In the genomic region with DNA sequence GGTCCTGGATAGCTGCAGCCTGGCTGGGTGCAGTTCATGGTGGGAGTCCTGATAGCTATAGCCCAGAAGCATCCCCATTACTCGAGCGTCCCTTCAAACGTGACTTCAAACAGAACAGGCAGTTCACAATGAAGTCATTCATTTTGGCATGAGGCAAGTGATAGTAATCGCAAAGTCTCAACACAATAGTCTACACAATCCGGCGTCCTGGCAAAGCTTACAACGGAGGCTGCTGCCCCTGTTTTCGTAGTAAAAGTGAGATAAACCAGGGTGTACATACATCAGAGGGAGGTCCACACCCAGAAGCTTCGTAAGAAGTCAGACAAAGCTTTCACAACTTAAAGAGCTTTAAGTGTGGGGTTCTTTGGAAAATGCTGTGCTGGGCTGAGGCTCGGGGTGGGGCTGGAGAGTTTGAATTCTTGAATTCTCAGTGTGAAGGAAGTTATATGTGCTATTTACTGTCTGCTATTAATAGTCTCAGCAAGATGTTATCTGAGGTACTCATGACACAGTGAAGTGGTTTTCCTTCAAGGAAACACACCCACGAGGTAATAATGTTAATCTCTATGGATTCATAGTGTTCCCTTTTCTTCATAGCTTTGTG, we compare ENCODE assay signal across 18 mouse cellular contexts.
DNase-seq lines count a peak whose midpoint lies in the region; ATAC-seq lines count a peak whose summit lies in the region.
"Had no signal": no experiment of that assay in that cellular context is flagged by ENCODE, and none has a peak within 500 bp of the region (broad histone marks: within the 10 kb centered on the region; RNA-seq: fewer than 3 reads in every experiment).

No protein-coding gene starts in this region.

- H3K27ac ChIP-seq in heart, embryonic 10.5 days, result peak overlapping the region; percentile 53
- peak overlapping the region; percentile 35; the same call in 1 of the 2 replicates for H3K27ac ChIP-seq in heart, embryonic 15.5 days
- H3K27ac ChIP-seq: forebrain, embryonic 13.5 days; hindbrain, embryonic 14.5 days; limb, embryonic 13.5 days had no signal

- WGBS in heart, embryonic 10.5 days, result 34% methylated on average over 11 of the region's 11 CpGs
- 16% methylated on average over 11 of the region's 11 CpGs for WGBS in heart, embryonic 15.5 days

- no peaks in the 10 kb centered on the region for H3K27me3 ChIP-seq in heart, embryonic 10.5 days (ENCODE audit: insufficient read depth, poor library complexity, severe bottlenecking)
- no peaks in the 10 kb centered on the region for H3K27me3 ChIP-seq in heart, embryonic 15.5 days
- H3K27me3 ChIP-seq: forebrain, embryonic 13.5 days; limb, embryonic 13.5 days had no signal

- 0 out of 2 replicates have a peak overlapping the region, but pooled peaks have one; percentile 17 for H3K4me2 ChIP-seq in heart, embryonic 15.5 days
- H3K4me2 ChIP-seq: forebrain, embryonic 13.5 days; hindbrain, embryonic 14.5 days; limb, embryonic 13.5 days had no signal

- peaks cover 17% of the 10 kb centered on the region; the same call in 1 of the 2 replicates for H3K36me3 ChIP-seq in heart, embryonic 10.5 days
- H3K36me3 ChIP-seq in heart, embryonic 15.5 days, result no peaks in the 10 kb centered on the region

- peaks cover 60% of the 10 kb centered on the region for H3K4me1 ChIP-seq in heart, embryonic 10.5 days
- H3K4me1 ChIP-seq in heart, embryonic 15.5 days (replicated peaks), result peaks cover 22% of the 10 kb centered on the region

- no peak overlapping the region for H3K4me3 ChIP-seq in heart, embryonic 10.5 days
- H3K4me3 ChIP-seq in heart, embryonic 15.5 days, result no peak overlapping the region
- H3K4me3 ChIP-seq: forebrain, embryonic 13.5 days; limb, embryonic 13.5 days had no signal

- no peak overlapping the region for H3K9ac ChIP-seq in heart, embryonic 15.5 days
- H3K9ac ChIP-seq: forebrain, embryonic 13.5 days; hindbrain, embryonic 14.5 days; limb, embryonic 13.5 days; liver, postnatal 0 days had no signal

- no peak for DNase-seq in heart, embryonic 10.5 days (ENCODE audit: low spot score)
- no peak for DNase-seq in heart, postnatal 4 days
- DNase-seq in MN1 (ENCODE audit: low spot score), result peak; percentile 77
- DNase-seq in lung, postnatal 10 days, result peak; percentile 28
- DNase-seq in adrenal gland, postnatal 4 days (ENCODE audit: low spot score in 2 of 2), result no peak
- no peak for DNase-seq in testis, postnatal 14 days (ENCODE audit: low spot score)
- DNase-seq in cerebellum, postnatal 25 days, result no peak
- DNase-seq: cerebellum, adult 9-10 months; gastrocnemius, postnatal 14 days; kidney, postnatal 36 days; layer of hippocampus, postnatal 36 days; liver, postnatal 0 days; right cerebral cortex, adult 18-20 months; thymus, postnatal 25 days had no signal

- peak; percentile 48; the same call in 1 of the 2 replicates for ATAC-seq in heart, embryonic 15.5 days (replicated peaks; ENCODE audit: insufficient number of reproducible peaks, insufficient read depth, low FRiP score, low read depth)
- ATAC-seq: forebrain, embryonic 13.5 days; liver, postnatal 0 days had no signal

- no peaks in the 10 kb centered on the region for H3K9me3 ChIP-seq in heart, embryonic 10.5 days
- H3K9me3 ChIP-seq in heart, embryonic 15.5 days (replicated peaks), result no peaks in the 10 kb centered on the region
- H3K9me3 ChIP-seq: forebrain, embryonic 13.5 days; limb, embryonic 13.5 days had no signal

Comparison
In these comparisons a context has a peak if more than half of its experiments do, and no peak if none do; other contexts are left out.
1. DNase-seq: peak in MN1 (single experiment) and lung, postnatal 10 days (single experiment); none in heart, embryonic 10.5 days (single experiment), heart, postnatal 4 days (single experiment), adrenal gland, postnatal 4 days (0 of 2), testis, postnatal 14 days (single experiment) and cerebellum, postnatal 25 days (0 of 2).